Mouse (Mus musculus) C2C12 (cell line): ENCODE data around the gene Gzf1. TPM values are rescaled to one million over a fixed set of nuclear protein-coding genes. Genes with fewer than 3 reads are reported as not detected.
A peak's percentile ranks its signal among the peaks of the same experiment; 100 is the strongest.

ENCODE experiments used
- H3K27me3 ChIP-seq: one replicate; pipeline ENCODE4 v1.6.1; 2011; ENCODE audit not compliant: control insufficient read depth, insufficient read depth, insufficient read length
- H3K36me3 ChIP-seq: one replicate; pipeline ENCODE4 v1.6.1; 2011; ENCODE audit not compliant: control insufficient read depth, insufficient read depth
- H3K4me3 ChIP-seq: one replicate; pipeline ENCODE4 v1.5.1; 2011; ENCODE audit warnings: mild to moderate bottlenecking, control low read depth; ENCODE audit not compliant: poor library complexity, insufficient read depth, severe bottlenecking
- H3K79me2 ChIP-seq: one replicate; pipeline ENCODE4 v1.6.1; 2011; ENCODE audit not compliant: control insufficient read depth, insufficient read depth
- H3K79me3 ChIP-seq: one replicate; pipeline ENCODE4 v1.6.1; 2011; ENCODE audit warnings: low read depth, control low read depth
- H3ac ChIP-seq: one replicate; pipeline ENCODE3; 2011; ENCODE audit warnings: low read depth; ENCODE audit not compliant: control insufficient read depth, insufficient read length
- CEBPB ChIP-seq: IDR thresholded peaks from one replicate; pipeline ENCODE4 v1.6.1; 2011; ENCODE audit warnings: low read depth, mild to moderate bottlenecking, control low read depth, moderate library complexity
- CTCF ChIP-seq: IDR thresholded peaks from one replicate; pipeline ENCODE4 v1.5.1; 2011; ENCODE audit not compliant: control insufficient read depth, insufficient read depth, insufficient read length
- FOSL1 ChIP-seq: IDR thresholded peaks from one replicate; pipeline ENCODE4 v1.8.0; 2011; ENCODE audit warnings: mild to moderate bottlenecking, low read length; ENCODE audit not compliant: poor library complexity, insufficient read depth, severe bottlenecking
- MAX ChIP-seq: IDR thresholded peaks from one replicate; pipeline ENCODE4 v1.6.1; 2011; ENCODE audit warnings: mild to moderate bottlenecking, control low read depth
- MYOD1 ChIP-seq: IDR thresholded peaks from one replicate; pipeline ENCODE4 v1.6.1; 2011; ENCODE audit warnings: low read depth; ENCODE audit not compliant: control insufficient read depth, insufficient read length
- MYOG ChIP-seq: IDR thresholded peaks from one replicate; pipeline ENCODE4 v1.6.1; 2011; ENCODE audit not compliant: control insufficient read depth, insufficient read length; ENCODE audit errors: extremely low read depth
- USF1 ChIP-seq: IDR thresholded peaks from one replicate; pipeline ENCODE4 v1.6.1; 2011; ENCODE audit warnings: low read depth, mild to moderate bottlenecking, control low read depth, moderate library complexity
- long read RNA-seq, 2 experiments: library from polyadenylated mRNA; unstranded; transcript quantifications; one replicate each; pipeline ENCODE4 v2.0.0; 2019 to 2020
- polyA plus RNA-seq: library from polyadenylated mRNA; unstranded; fragments of >200 nt; fragmentation: generic; extraction: Trizol; gene quantifications from one replicate; pipeline ENCODE4 v1.2.1, GENCODE M21; 2012; ENCODE audit warnings: missing spikeins

Gzf1 gene
- polyA plus RNA-seq: 6.9 TPM
- long read RNA-seq, experiment 1, partial matches to known transcripts: 1 of 4 reads
- long read RNA-seq, experiment 1, other reads (novel, unspliced or antisense): 3 of 4 reads
- long read RNA-seq, experiment 2, full-length matches to known transcripts: 23 of 45 reads
- long read RNA-seq, experiment 2, partial matches to known transcripts: 7 of 45 reads
- long read RNA-seq, experiment 2, other reads (novel, unspliced or antisense): 15 of 45 reads

DNA sequence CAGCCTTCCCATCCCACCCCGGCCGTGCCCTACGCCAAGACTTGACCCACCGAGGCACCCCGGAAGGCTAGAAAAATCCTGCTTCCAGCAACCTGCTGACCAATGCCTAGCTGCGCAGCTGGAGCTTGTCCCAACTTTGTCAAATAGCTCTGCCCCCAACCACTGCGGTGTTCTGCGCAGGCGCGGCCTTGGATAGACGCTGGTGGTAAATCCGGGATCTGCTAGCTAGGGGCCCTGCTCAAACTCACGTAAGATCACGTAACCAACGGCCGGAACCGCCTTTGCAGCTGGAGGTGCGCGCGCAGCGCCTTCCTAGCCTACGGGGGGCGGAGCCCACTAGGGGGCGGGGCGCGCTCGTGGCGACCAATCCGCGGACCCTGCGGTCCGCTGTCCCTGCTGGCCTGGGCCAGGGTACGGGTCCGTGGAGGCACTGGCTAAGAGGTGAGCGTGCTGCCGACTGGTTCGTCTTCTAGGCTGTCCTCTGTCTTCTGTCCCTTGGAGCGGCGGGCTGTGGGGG, at the start of gene Gzf1:
Gzf1 (plus strand) TSS at position 249 of the 517 bp plus-strand sequence.
- Histone ChIP-seq H3K4me3 (peak within 1 kb of the TSS; percentile 91), H3K79me3 (peaks cover 16% of the 10 kb centered on the region), H3ac (peak within 1 kb of the TSS; percentile 96), H3K79me2 (peaks cover 65% of the 10 kb centered on the region), H3K36me3 (peaks cover 37% of the 10 kb centered on the region), H3K27me3 (no peaks in the 10 kb centered on the region)
- no peak for TF ChIP-seq FOSL1
- TF ChIP-seq MYOD1: no peak
- TF ChIP-seq USF1: no peak
- no peak for TF ChIP-seq MAX
- no peak for TF ChIP-seq MYOG
- TF ChIP-seq CTCF: no peak
- no peak for TF ChIP-seq CEBPB

DNA sequence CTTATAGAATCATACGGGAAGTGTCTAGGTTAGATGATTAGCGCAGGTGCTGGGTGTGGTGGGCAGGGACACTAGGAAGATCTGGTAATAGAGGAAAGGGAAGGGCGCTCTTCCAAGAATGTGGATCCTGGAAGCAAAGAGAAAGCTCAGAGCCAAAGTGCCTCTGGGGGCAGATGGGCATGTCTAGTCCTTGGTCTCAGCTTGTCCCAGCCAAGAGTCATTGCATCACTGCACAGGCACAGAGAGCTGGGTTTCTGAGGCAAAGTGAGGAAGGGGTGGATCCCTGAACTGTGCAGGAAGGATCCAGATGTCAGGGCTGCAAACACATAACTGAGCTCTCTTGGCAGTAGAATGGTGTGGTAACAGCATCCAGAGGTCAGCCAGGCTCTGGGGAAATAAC, 49.2 kb upstream of the Gzf1 start:
- Histone ChIP-seq H3ac (no peak overlapping the region), H3K4me3 (no peak overlapping the region), H3K27me3 (no peaks in the 10 kb centered on the region), H3K79me3 (no peaks in the 10 kb centered on the region), H3K79me2 (no peaks in the 10 kb centered on the region), H3K36me3 (no peaks in the 10 kb centered on the region)
- TF ChIP-seq MAX: no peak

DNA sequence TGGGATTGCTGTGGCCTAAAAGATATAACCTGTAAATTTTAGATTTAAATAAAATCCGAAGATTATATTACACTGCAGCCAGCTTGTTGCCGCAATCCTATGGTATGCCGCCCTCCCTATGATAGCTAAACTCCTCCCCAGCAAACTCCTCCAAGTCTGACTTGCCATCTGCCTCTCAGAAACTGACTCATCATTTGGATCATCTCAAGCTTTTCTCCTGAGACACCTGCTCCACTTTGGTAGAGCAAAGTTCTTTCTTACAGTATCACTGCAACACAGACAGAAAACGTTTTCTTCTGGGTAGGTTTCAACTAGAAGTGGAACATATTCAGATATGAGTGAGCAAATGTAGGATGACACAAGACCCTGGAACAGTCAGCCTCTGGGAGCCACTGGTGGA, 46.4 kb upstream of the Gzf1 start:
- Histone ChIP-seq H3K79me2 (no peaks in the 10 kb centered on the region), H3K27me3 (no peaks in the 10 kb centered on the region), H3K36me3 (no peaks in the 10 kb centered on the region), H3K79me3 (no peaks in the 10 kb centered on the region), H3K4me3 (no peak overlapping the region), H3ac (no peak overlapping the region)
- TF ChIP-seq USF1 (no peak), MYOD1 (no peak), MAX (no peak), CTCF (no peak), MYOG (no peak)

DNA sequence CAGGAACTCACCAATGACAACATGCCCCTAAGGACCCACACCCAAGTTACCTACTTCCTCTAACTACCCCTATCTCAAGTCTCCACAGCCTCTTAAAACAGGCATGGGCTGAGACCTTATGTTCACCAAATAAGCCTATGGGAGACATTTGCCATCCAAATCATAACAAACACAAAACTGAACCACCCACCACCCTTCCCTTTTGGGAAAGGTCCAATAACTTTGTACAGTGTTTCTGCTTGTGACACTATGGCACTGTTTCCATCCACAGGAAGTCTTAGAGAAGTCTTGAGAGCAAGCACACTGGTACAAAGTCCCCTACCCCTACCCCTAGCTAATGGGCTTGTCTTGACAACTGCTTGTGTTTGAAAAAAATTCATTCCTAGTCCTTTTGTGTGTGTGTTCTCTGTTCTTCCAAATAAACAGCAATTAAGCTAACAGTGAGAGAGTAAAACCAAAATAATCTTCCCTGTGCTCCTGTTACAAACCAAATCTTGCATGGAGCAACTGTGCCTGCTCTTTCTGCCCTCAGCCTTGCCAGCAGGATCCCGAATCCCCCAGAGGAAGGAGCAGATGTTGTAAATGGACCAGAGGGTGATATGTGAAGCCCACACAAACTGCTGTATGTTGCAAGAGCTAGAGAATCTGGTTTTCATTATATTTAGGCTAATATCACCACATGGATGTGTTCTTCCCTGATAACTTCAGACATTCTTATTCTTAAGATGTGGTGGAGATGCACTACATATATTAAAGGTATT, 38.0 kb upstream of the Gzf1 start:
- TF ChIP-seq FOSL1: no peak
- H3K4me3 ChIP-seq: no peak overlapping the region
- no peaks in the 10 kb centered on the region for H3K79me2 ChIP-seq
- H3K27me3 ChIP-seq: no peaks in the 10 kb centered on the region
- no peaks in the 10 kb centered on the region for H3K79me3 ChIP-seq
- no peaks in the 10 kb centered on the region for H3K36me3 ChIP-seq
- no peak overlapping the region for H3ac ChIP-seq

DNA sequence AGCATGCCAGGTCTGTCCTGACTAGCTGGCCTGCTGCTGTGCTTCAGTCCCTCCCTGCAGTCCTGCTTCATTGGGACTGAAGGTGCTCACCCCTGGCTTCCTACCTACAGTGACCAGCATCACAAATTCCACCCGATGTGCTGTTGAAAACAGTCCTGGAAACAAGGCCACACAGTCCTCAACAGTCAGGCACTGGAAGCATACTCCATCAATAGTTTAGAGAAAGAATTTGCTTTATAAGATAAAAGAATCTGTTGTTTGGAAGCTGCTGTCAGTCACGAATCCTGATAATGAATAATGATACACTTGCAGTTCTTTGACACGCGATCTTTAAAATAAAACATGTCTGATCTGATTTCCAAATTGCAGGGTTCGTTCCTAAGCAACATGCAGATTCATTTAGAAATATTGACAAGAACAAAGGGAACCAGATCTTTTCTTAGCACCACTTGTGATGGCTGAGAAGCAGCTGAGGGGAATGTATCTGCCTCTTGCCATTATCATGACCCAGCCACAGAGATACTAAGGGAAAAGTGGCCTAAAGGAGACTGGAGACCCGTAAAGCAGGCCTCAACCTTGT, 36.3 kb upstream of the Gzf1 start:
- no peaks in the 10 kb centered on the region for H3K79me3 ChIP-seq
- H3ac ChIP-seq: no peak overlapping the region
- no peaks in the 10 kb centered on the region for H3K36me3 ChIP-seq
- TF ChIP-seq USF1: no peak
- no peak for TF ChIP-seq MYOG
- TF ChIP-seq MYOD1: no peak
- TF ChIP-seq FOSL1: no peak
- no peak for TF ChIP-seq MAX
- TF ChIP-seq CTCF: no peak
- no peak for TF ChIP-seq CEBPB
- H3K27me3 ChIP-seq: no peaks in the 10 kb centered on the region
- H3K79me2 ChIP-seq: no peaks in the 10 kb centered on the region
- no peak overlapping the region for H3K4me3 ChIP-seq
